Mouse (Mus musculus) liver, embryonic 12.5 days (tissue): ENCODE measurements at regions not wholly inside any gene's neighbourhood (a gene's known extent, or its start where the extent isn't known, plus 50 kb on each side); places are given as distances from the start of the nearest gene placed in this dataset.
A peak's percentile ranks its signal among the peaks of the same experiment; 100 is the strongest.
"Not testable (repeated sequence)": the region's sequence is repeated elsewhere in the genome, so short reads cannot be mapped to it uniquely, and the experiment has no call there.

ENCODE experiments used
- ATAC-seq: fragments of 200-750 bp; cut with Nextera tagmentation; 2 replicates; pipeline ENCODE4 v1.8.0; 2017; ENCODE audit warnings: moderate number of reproducible peaks, mild to moderate bottlenecking, moderate library complexity
- H3K27ac ChIP-seq: fragments of 300-500 bp; sonication (generic); 2 replicates; pipeline ENCODE4 v1.5.1; 2016; ENCODE audit warnings: mild to moderate bottlenecking
- H3K27me3 ChIP-seq: fragments of 300-500 bp; sonication (generic); replicated peaks from 2 replicates; pipeline ENCODE4 v1.6.1; 2016; ENCODE audit warnings: mild to moderate bottlenecking, moderate library complexity
- H3K36me3 ChIP-seq: fragments of 300-500 bp; sonication (generic); 2 replicates; pipeline ENCODE4 v1.6.1; 2016; ENCODE audit warnings: mild to moderate bottlenecking, moderate library complexity
- H3K4me1 ChIP-seq: fragments of 300-500 bp; sonication (generic); 2 replicates; pipeline ENCODE4 v1.6.1; 2016
- H3K4me2 ChIP-seq: fragments of 300-500 bp; sonication (generic); 2 replicates; pipeline ENCODE4 v1.6.1; 2016; ENCODE audit warnings: mild to moderate bottlenecking, moderate library complexity
- H3K4me3 ChIP-seq: fragments of 300-500 bp; sonication (generic); 2 replicates; pipeline ENCODE4 v1.5.1; 2016; ENCODE audit warnings: mild to moderate bottlenecking, moderate library complexity
- H3K9ac ChIP-seq: fragments of 300-500 bp; sonication (generic); 2 replicates; pipeline ENCODE4 v1.6.1; 2016; ENCODE audit warnings: mild to moderate bottlenecking, moderate library complexity
- H3K9me3 ChIP-seq: fragments of 300-500 bp; sonication (generic); replicated peaks from 2 replicates; pipeline ENCODE4 v1.6.1; 2016; ENCODE audit warnings: mild to moderate bottlenecking, moderate library complexity
- WGBS: fragments of 180-500 bp; shearing (Covaris S2); methylation state at CpG from one replicate; pipeline ENCODE4 v1.1.7; 2016; ENCODE audit not compliant: insufficient replicate concordance; 5-methylcytosine and 5-hydroxymethylcytosine counted together

DNA sequence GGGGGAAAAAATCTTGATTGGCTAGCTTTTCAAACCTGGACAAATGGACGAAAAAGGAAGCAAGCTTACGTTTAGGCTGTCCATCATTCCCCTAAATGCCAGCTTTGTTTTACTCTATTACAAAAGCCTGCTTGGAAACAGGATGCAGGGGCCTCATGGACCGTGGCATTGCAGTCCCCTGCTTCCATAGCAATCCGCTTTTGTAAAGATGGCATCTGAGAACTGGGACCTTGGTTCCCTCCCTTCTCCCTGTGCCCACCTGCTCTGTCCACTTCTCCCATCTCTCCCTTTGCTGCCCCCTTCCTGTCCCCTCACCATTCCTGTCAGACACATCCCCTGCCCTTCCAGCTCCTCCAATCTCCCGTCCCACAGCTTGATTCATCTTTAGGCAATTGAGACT is 149.7 kb downstream of the Gxylt1 start:
- 60% methylated on average over 5 of the region's 5 CpGs for WGBS
- H3K36me3 ChIP-seq = no peaks in the 10 kb centered on the region
- ATAC-seq = no peak
- H3K4me1 ChIP-seq = no peaks in the 10 kb centered on the region
- H3K27me3 ChIP-seq = no peaks in the 10 kb centered on the region
- no peak overlapping the region for H3K4me3 ChIP-seq
- no peak overlapping the region for H3K27ac ChIP-seq
- H3K9me3 ChIP-seq = no peaks in the 10 kb centered on the region
- no peak overlapping the region for H3K9ac ChIP-seq
- H3K4me2 ChIP-seq = no peak overlapping the region

DNA sequence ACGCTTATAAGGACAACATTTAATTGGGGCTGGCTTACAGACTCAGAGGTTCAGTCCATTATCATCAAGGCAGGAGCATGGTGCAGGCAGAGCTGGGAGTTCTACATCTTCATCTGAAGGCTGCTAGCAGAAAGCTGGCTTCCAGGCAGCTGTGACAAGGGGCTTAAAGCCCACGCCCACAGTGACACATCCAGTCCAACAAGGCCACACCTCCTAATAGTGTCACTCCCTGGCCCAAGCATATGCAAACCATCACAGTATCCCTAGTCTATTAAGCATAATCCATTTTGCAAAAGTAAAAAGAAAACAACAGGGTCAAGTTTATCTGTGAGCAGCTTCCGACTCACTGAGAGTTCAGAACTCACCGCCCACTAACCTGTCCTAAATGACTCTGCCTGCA is 153.8 kb downstream of the Gxylt1 start:
- Histone ChIP-seq H3K9me3 (no peaks in the 10 kb centered on the region), H3K9ac (no peak overlapping the region), H3K27me3 (no peaks in the 10 kb centered on the region), H3K4me2 (no peak overlapping the region), H3K4me1 (no peaks in the 10 kb centered on the region), H3K4me3 (no peak overlapping the region), H3K36me3 (no peaks in the 10 kb centered on the region), H3K27ac (no peak overlapping the region)
- no peak for ATAC-seq
- 60% methylated on average over 4 of the region's 4 CpGs for WGBS

DNA sequence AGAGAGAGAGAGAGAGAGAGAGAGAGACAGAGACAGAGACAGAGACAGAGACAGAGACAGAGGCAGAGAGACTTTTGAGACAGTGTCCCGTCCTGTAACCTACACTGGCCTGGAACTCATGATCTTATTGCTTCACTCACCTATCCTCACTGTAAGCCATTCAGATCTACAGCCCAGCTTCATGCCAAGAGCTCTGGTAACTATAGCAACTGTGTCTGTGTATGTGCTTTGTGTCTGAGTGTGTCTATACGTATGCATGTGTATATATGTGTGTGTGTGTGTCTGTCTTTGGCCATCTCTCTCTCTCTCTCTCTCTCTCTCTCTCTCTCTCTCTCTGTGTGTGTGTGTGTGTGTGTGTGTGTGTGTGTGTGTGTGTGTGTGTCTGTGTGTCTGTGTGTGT is 157.2 kb downstream of the Gxylt1 start:
- H3K4me2 ChIP-seq, H3K27ac ChIP-seq, H3K36me3 ChIP-seq, H3K4me3 ChIP-seq, ATAC-seq, H3K27me3 ChIP-seq, H3K4me1 ChIP-seq, H3K9ac ChIP-seq, H3K9me3 ChIP-seq: not testable (repeated sequence)
- WGBS = 67% methylated on average over 2 of the region's 2 CpGs

- Histone ChIP-seq H3K36me3 (no peaks in the 10 kb centered on the region), H3K27me3 (no peaks in the 10 kb centered on the region), H3K27ac (no peak overlapping the region), H3K4me1 (no peaks in the 10 kb centered on the region), H3K9ac (no peak overlapping the region), H3K4me2 (peak overlapping the region; percentile 43), H3K4me3 (no peak overlapping the region), H3K9me3 (no peaks in the 10 kb centered on the region)
- 10% methylated on average over 16 of the region's 16 CpGs for WGBS
- ATAC-seq = peak; percentile 27; the same call in 1 of the 2 replicates
These were observed 159.3 kb downstream of the Gxylt1 start for GRCm38 (mm10) chr15:93115674-93116102.

- Histone ChIP-seq H3K27me3 (no peaks in the 10 kb centered on the region), H3K4me2 (no peak overlapping the region), H3K36me3 (no peaks in the 10 kb centered on the region), H3K4me3 (no peak overlapping the region), H3K4me1 (no peaks in the 10 kb centered on the region), H3K27ac (no peak overlapping the region), H3K9me3 (no peaks in the 10 kb centered on the region), H3K9ac (no peak overlapping the region)
- no peak for ATAC-seq
- WGBS = 76% methylated on average over 4 of the region's 4 CpGs
These were observed 170.0 kb downstream of the Gxylt1 start for GRCm38 (mm10) chr15:93104936-93105335.

GRCm38 (mm10) chr15:93103426-93103825 is 171.6 kb downstream of the Gxylt1 start:
- H3K4me2 ChIP-seq = no peak overlapping the region
- no peaks in the 10 kb centered on the region for H3K27me3 ChIP-seq
- H3K9me3 ChIP-seq = no peaks in the 10 kb centered on the region
- H3K36me3 ChIP-seq = no peaks in the 10 kb centered on the region
- H3K27ac ChIP-seq = no peak overlapping the region
- 78% methylated on average over 5 of the region's 5 CpGs for WGBS
- ATAC-seq = no peak
- H3K9ac ChIP-seq = no peak overlapping the region
- no peak overlapping the region for H3K4me3 ChIP-seq
- H3K4me1 ChIP-seq = no peaks in the 10 kb centered on the region

GRCm38 (mm10) chr15:93101881-93102280 is 173.1 kb downstream of the Gxylt1 start:
- no peak overlapping the region for H3K9ac ChIP-seq
- no peak for ATAC-seq
- no peak overlapping the region for H3K4me2 ChIP-seq
- H3K9me3 ChIP-seq = no peaks in the 10 kb centered on the region
- WGBS = 74% methylated on average over 10 of the region's 10 CpGs
- H3K27ac ChIP-seq = no peak overlapping the region
- no peaks in the 10 kb centered on the region for H3K4me1 ChIP-seq
- H3K27me3 ChIP-seq = no peaks in the 10 kb centered on the region
- H3K4me3 ChIP-seq = no peak overlapping the region
- no peaks in the 10 kb centered on the region for H3K36me3 ChIP-seq

GRCm38 (mm10) chr15:93100837-93101236 is 174.1 kb downstream of the Gxylt1 start:
- Histone ChIP-seq H3K4me2 (no peak overlapping the region), H3K27me3 (no peaks in the 10 kb centered on the region), H3K4me1 (no peaks in the 10 kb centered on the region), H3K9me3 (no peaks in the 10 kb centered on the region), H3K4me3 (no peak overlapping the region), H3K9ac (no peak overlapping the region), H3K27ac (no peak overlapping the region), H3K36me3 (no peaks in the 10 kb centered on the region)
- no peak for ATAC-seq
- 80% methylated on average over 7 of the region's 7 CpGs for WGBS

DNA sequence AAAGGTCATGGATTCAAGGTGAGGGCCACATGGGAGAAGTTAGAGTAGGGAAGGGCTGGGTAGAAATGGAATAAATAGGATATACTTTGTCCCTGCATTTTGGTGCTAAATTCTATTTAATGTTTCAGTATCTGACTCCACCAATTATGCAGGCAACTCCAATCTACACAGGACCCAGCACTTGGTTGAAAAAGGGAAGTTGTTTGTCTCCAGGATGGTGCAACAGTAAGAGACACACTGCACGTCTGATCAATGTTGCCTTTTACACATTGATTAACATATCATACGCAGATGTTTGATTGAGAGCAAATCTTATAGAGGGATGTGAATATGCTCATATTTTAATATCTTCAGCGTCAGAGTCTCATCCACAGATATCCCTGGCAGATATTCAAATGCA is 175.1 kb downstream of the Gxylt1 start:
- Histone ChIP-seq H3K9ac (no peak overlapping the region), H3K4me1 (peaks cover under 1% of the 10 kb centered on the region), H3K4me2 (no peak overlapping the region), H3K36me3 (no peaks in the 10 kb centered on the region), H3K9me3 (no peaks in the 10 kb centered on the region), H3K27me3 (no peaks in the 10 kb centered on the region), H3K4me3 (no peak overlapping the region), H3K27ac (no peak overlapping the region)
- 59% methylated on average over 3 of the region's 3 CpGs for WGBS
- ATAC-seq = no peak

GRCm38 (mm10) chr15:93096335-93096734 is 178.6 kb downstream of the Gxylt1 start:
- H3K9ac ChIP-seq = no peak overlapping the region
- no peak overlapping the region for H3K27ac ChIP-seq
- no peaks in the 10 kb centered on the region for H3K36me3 ChIP-seq
- no peak overlapping the region for H3K4me2 ChIP-seq
- 68% methylated on average over 5 of the region's 5 CpGs for WGBS
- H3K4me1 ChIP-seq = peaks cover 24% of the 10 kb centered on the region
- H3K27me3 ChIP-seq = no peaks in the 10 kb centered on the region
- ATAC-seq = no peak
- H3K4me3 ChIP-seq = no peak overlapping the region
- H3K9me3 ChIP-seq = no peaks in the 10 kb centered on the region

GRCm38 (mm10) chr15:93095224-93095623 is 179.8 kb downstream of the Gxylt1 start:
- Histone ChIP-seq H3K9ac (no peak overlapping the region), H3K27ac (no peak overlapping the region), H3K4me3 (no peak overlapping the region), H3K9me3 (no peaks in the 10 kb centered on the region), H3K4me1 (peaks cover 24% of the 10 kb centered on the region), H3K4me2 (no peak overlapping the region), H3K27me3 (no peaks in the 10 kb centered on the region), H3K36me3 (no peaks in the 10 kb centered on the region)
- ATAC-seq = no peak
- WGBS = 74% methylated on average over 6 of the region's 6 CpGs

GRCm38 (mm10) chr15:93094202-93095135 is 180.5 kb downstream of the Gxylt1 start:
- Histone ChIP-seq H3K27me3 (no peaks in the 10 kb centered on the region), H3K4me1 (peaks cover 24% of the 10 kb centered on the region), H3K27ac (no peak overlapping the region), H3K9ac (no peak overlapping the region), H3K4me2 (peak overlapping the region; percentile 20), H3K4me3 (no peak overlapping the region), H3K36me3 (no peaks in the 10 kb centered on the region), H3K9me3 (no peaks in the 10 kb centered on the region)
- ATAC-seq = peak; percentile 69
- WGBS = 31% methylated on average over 23 of the region's 23 CpGs
